ENCODE assay signal across 17 mouse cellular contexts in the genomic region with DNA sequence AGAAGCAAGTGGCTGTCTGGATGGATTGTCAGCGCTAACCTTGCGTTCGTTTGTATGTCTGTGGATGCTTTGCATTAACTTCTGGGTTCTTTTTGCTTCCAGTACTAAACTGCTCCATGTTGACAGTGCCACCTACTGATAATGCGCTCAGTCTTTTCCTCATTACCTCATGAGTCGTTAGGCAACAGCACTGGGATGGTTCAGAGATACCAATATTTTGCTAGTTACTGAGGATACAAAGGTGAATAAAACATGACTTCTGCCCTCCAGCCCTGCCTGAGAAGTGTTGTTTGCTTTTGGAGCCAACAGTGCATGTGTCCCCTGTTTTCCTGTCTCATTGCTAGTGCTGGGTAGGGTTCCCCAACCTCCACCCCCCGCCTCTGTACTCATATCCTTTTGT. TPM values are rescaled to one million over a fixed set of nuclear protein-coding genes. Genes with fewer than 3 reads are reported as not detected.
DNase-seq lines count a peak whose midpoint lies in the region; ATAC-seq and TF ChIP-seq lines count a peak whose summit lies in the region.
"Had no signal": no experiment of that assay in that cellular context is flagged by ENCODE, and none has a peak within 500 bp of the region (broad histone marks: within the 10 kb centered on the region; RNA-seq: fewer than 3 reads in every experiment).

No protein-coding gene starts in this region.

- no peaks in the 10 kb centered on the region for H3K9me3 ChIP-seq in stomach, postnatal 0 days (ENCODE audit: control insufficient read depth, low read length)
- H3K9me3 ChIP-seq: embryonic facial prominence, embryonic 13.5 days; forebrain, embryonic 13.5 days; heart, embryonic 12.5 days; hindbrain, embryonic 10.5 days; midbrain, embryonic 12.5 days had no signal

- peak; percentile 53 for TF ChIP-seq CTCF in layer of hippocampus, adult 2 months (conservative IDR thresholded peaks at IDR 0.05)
- TF ChIP-seq CTCF in stomach, postnatal 0 days (IDR thresholded peaks at IDR 0.05; ENCODE audit: low read depth), result peak; percentile 50

- H3K27ac ChIP-seq in layer of hippocampus, adult 2 months, result 0 out of 2 replicates have a peak overlapping the region, but pooled peaks have one; percentile 1
- H3K27ac ChIP-seq in stomach, postnatal 0 days (replicated peaks), result no peak overlapping the region
- H3K27ac ChIP-seq: embryonic facial prominence, embryonic 13.5 days; forebrain, embryonic 13.5 days; hindbrain, embryonic 10.5 days; midbrain, embryonic 12.5 days had no signal

- no peak overlapping the region for H3K9ac ChIP-seq in stomach, postnatal 0 days (ENCODE audit: low read length)
- H3K9ac ChIP-seq: embryonic facial prominence, embryonic 13.5 days; forebrain, embryonic 13.5 days; heart, embryonic 12.5 days; midbrain, embryonic 12.5 days had no signal

- H3K36me3 ChIP-seq in stomach, postnatal 0 days (ENCODE audit: control insufficient read depth, insufficient read depth, low read length), result no peaks in the 10 kb centered on the region
- H3K36me3 ChIP-seq: embryonic facial prominence, embryonic 13.5 days; heart, embryonic 12.5 days; hindbrain, embryonic 10.5 days; midbrain, embryonic 12.5 days had no signal

- 72% methylated on average over 6 of the region's 6 CpGs for WGBS in stomach, postnatal 0 days

- no peaks in the 10 kb centered on the region for H3K4me1 ChIP-seq in stomach, postnatal 0 days (replicated peaks; ENCODE audit: control insufficient read depth, insufficient read depth)

- H3K4me2 ChIP-seq in stomach, postnatal 0 days (replicated peaks; ENCODE audit: low read depth), result no peak overlapping the region
- H3K4me2 ChIP-seq: embryonic facial prominence, embryonic 13.5 days; forebrain, embryonic 13.5 days; heart, embryonic 12.5 days; midbrain, embryonic 12.5 days had no signal

- H3K4me3 ChIP-seq in layer of hippocampus, adult 2 months, result no peak overlapping the region
- H3K4me3 ChIP-seq in stomach, postnatal 0 days (ENCODE audit: low read depth, low read length), result no peak overlapping the region
- H3K4me3 ChIP-seq: embryonic facial prominence, embryonic 13.5 days; forebrain, embryonic 13.5 days; heart, embryonic 12.5 days; hindbrain, embryonic 10.5 days; midbrain, embryonic 12.5 days had no signal

- ATAC-seq in CD4-positive, CD25-positive, alpha-beta regulatory T cell, adult 4 months, result no peak
- no peak for ATAC-seq in stomach, postnatal 0 days (ENCODE audit: low FRiP score, low TSS enrichment)
- ATAC-seq: forebrain, embryonic 13.5 days had no signal

- TF ChIP-seq EP300 in stomach, postnatal 0 days (optimal IDR thresholded peaks at IDR 0.05), result no peak

- H3K27me3 ChIP-seq in stomach, postnatal 0 days (ENCODE audit: control insufficient read depth, insufficient read depth, low read length), result no peaks in the 10 kb centered on the region
- H3K27me3 ChIP-seq: embryonic facial prominence, embryonic 13.5 days; forebrain, embryonic 13.5 days; heart, embryonic 12.5 days; midbrain, embryonic 12.5 days had no signal

- DNase-seq in CD4-positive, CD25-positive, alpha-beta regulatory T cell, adult 2 months (ENCODE audit: low read depth, low spot score), result peak; percentile 40
- no peak for DNase-seq in layer of hippocampus, adult 2 months (ENCODE audit: low spot score in 2 of 2)
- no peak for DNase-seq in layer of hippocampus, adult 11-12 months (ENCODE audit: low spot score)
- peak; percentile 26 for DNase-seq in retina, postnatal 1 day
- no peak for DNase-seq in retina, embryonic 14.5 days (ENCODE audit: low spot score)
- DNase-seq in stomach, postnatal 0 days (ENCODE audit: low spot score), result peak; percentile 22
- DNase-seq in frontal cortex, postnatal 10 days (ENCODE audit: low spot score in 2 of 2), result no peak
- DNase-seq: adrenal gland, postnatal 10 days; cerebellum, postnatal 36 days; kidney, adult 18-20 months; lung, adult 18-20 months had no signal

RNA-seq across cellular contexts. Expression of a gene that starts 3.1 kb away (rescaled TPM):
- 10 to 100 TPM; 22.1 to 25.3 TPM for polyA plus RNA-seq in CD4-positive, CD25-positive, alpha-beta regulatory T cell, adult 4 months (2017; shearing (Covaris generic))
- total RNA-seq in layer of hippocampus, adult 2 months (2021), result 10 to 100 TPM; 39.9 to 41.5 TPM
- polyA plus RNA-seq in stomach, postnatal 0 days (2015; fragmentation: Nextera tagmentation; extraction: Ambion mirVana), result 2.9 and 4.0 TPM in 2 replicates

Comparison
In these comparisons a context has a peak if more than half of its experiments do, and no peak if none do; other contexts are left out.
1. DNase-seq: peak in CD4-positive, CD25-positive, alpha-beta regulatory T cell, adult 2 months (single experiment), retina, postnatal 1 day (single experiment) and stomach, postnatal 0 days (single experiment); none in layer of hippocampus, adult 2 months (0 of 2), layer of hippocampus, adult 11-12 months (single experiment), retina, embryonic 14.5 days (single experiment) and frontal cortex, postnatal 10 days (0 of 2).